Mouse (Mus musculus): ENCODE measurements around the gene Pgam2.

The Pgam2 gene

DNA sequence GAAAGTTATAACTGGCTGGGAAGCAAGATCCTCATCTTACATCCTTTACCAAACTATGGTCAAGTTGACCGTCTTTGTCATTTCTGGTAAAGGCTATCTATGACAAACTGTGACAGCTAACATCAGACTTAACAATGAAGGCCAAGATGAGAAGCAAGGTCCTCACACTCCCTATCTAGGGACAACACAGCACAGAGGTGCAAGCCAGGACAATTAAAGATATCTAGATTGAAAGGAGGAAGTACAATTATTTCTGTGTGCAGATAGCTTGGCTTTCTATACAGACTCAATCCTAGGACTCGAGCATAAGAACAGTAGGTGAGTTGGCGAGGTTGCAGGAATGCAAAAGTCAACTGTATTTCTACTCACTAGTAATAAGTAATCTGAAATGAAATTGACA, 2.2 kb upstream of the Pgam2 start:
- no peak for DNase-seq (ENCODE audit: low spot score)

DNA sequence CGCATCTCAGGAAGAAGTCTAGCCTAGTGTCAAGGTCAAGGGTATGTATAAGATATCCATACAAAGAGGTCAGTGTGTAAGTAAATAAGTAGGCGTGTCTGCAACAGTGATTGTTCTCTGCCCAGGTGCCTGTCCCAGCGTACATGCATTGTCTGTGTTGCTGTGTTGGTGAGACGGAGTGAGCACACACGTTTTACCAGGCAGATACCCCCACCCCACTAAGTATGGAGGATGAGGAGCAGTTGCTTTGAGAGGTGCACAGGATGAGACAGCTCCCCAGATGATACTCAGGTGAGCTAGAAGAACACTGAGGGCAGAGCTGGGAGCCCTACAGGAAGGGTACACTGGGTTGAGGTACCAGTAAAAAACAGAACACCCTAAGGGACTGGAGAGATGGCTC, 641 bp upstream of the Pgam2 start:
- DNase-seq (ENCODE audit: low spot score), result no peak

DNA sequence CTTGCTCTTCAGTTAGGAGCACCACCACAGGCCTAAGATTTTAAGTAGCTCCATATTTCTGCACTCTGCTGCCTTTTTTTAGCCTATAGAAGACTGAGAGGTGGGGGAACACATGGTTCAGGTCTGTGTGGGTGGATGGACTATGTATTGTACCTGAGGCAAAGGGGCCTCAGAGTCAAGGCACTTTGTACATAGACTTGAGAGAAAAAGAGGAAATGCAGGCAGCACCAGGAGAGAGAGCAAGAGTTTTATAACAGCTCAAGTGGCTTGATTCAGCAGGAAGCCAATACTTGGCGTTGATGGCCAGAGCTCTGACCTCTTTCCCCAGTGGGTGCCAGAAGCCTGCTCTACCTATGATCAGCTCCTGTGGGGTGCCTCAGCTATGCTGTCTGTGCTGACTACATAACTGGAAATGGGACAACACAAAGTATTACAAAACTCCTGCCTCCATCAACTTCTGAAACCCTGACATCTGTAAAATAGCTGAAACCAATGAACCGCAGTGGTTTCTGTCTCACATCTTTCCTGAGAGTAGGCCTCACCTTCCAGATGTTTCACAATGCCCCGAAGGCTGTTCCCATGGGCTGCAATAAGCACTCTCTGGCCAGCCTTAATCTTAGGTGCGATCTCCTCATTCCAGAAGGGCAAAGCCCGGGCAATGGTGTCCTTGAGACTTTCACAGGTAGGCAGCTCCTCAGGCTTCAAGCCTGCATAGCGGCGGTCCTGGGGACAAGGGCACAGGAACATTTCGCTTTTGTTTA, 896 bp downstream of the Pgam2 start:
- DNase-seq (ENCODE audit: low spot score), result no peak

- no peak for DNase-seq (ENCODE audit: low spot score)
Observed at GRCm38 (mm10) chr11:5802005-5802404, 1.5 kb downstream of the Pgam2 start.

DNA sequence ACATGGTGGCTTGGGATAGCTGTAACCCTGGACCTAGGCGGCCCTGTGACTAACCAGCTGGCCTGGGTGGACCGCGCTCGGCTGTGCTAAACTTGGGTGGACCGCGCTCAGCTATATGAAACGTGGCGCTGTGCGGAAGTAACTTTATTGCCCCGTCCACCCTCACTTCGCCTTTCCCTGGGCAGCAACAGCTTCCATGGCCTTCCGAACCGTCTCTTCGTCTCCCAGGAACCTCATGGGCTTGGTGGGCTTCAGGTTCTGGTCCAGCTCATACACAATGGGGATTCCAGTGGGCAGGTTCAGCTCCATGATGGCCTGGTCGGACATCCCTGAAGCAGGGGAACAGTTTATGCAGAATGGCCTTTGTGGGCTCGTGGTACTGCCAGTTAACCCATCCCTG, 2.0 kb downstream of the Pgam2 start:
- no peak for DNase-seq (ENCODE audit: low spot score)

DNA sequence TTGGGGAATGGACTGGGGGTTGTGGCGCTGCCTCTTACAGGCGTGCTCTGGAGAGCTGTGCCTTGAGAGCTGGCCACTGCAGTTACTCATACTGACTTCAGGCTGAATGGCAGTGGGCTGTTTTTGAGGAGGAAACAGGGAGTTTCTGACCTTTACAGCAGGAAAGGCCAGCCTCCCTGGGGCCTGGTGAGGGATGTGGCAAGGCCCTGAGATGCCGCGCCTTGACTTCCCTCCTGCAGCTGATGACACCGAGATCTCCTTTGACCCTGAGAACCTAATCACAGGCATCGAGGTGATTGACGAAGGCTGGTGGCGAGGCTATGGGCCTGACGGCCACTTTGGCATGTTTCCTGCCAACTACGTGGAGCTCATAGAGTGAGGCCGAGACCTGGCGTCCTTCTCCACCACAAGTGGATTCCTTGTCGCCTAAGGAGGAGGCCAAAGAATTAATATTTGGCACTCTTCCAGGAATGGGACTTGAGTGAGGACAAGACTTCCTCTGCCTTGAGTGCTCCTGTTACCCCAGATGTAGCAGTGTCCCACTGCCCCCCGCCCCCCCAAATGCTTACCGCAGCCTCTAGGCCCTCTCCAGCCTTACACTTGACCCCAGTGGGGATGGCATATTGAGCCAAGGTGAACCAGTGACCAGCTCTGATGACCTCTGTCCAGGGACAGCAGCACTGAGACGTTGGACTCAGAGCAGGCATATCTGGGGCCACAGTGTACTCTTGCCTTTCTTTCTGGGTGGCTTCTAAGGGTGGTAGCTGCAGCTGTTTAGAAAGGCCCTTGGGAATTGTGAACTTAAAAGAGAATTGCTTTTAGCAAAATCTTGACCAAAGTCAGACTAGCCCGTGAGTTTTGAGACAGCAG, 3.7 kb downstream of the Pgam2 start:
- DNase-seq (ENCODE audit: low spot score), result no peak

DNA sequence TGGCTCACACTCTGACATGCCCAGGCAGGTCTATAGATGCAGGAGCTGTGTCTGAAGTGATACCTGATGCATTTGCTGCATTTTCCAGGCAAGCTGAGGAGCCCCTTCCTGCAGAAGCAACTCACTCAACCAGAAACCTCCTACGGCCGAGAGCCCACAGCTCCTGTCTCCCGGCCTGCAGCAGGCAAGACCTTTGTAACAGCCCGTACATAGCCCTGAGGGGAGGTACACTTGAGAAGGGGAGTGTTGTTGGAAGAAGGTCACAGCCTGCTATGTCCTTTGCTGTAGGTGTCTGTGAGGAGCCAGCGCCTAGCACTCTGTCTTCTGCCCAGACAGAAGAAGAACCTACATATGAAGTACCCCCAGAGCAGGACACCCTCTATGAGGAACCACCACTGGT, 5.6 kb downstream of the Pgam2 start:
- no peak for DNase-seq (ENCODE audit: low spot score)

GRCm38 (mm10) chr11:5797371-5797770, 6.2 kb downstream of the Pgam2 start:
- no peak for DNase-seq (ENCODE audit: low spot score)

DNA sequence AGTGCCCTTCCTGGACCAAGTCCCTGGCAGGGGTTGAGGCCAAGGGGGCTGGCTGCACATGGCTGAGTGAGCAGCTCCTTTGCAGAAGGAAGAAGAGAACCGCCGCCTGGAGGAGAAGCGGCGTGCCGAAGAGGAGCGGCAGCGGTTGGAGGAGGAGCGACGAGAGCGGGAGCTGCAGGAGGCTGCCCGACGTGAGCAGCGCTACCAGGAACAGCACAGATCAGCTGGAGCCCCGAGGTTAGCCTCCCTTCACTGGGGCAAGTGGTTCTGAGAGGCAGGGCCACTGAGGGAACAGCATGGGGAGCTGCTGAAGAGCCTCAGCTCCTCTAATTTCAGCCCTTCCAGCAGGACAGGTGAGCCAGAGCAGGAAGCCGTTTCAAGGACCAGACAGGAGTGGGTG, 6.6 kb downstream of the Pgam2 start:
- DNase-seq (ENCODE audit: low spot score), result no peak

DNA sequence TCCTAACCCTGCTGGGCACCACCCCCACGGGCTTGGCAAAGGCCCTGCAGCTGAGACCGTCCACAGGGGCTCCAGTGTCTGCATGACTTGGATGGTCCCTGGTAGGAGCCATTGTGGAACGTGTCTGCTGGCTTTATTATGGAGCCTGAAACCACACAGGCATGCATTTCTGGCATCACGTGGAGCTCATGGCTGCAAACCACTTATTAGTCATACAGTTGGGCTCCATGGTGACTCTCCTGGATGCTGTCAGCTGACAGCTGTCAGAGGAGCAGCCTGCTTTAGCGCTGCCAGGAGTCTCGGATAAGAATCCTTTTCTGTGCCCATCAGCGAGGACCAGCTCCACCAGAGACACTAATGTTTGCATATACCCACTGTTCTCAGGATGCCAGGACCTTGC, 7.8 kb downstream of the Pgam2 start:
- DNase-seq (ENCODE audit: low spot score), result no peak

DNA sequence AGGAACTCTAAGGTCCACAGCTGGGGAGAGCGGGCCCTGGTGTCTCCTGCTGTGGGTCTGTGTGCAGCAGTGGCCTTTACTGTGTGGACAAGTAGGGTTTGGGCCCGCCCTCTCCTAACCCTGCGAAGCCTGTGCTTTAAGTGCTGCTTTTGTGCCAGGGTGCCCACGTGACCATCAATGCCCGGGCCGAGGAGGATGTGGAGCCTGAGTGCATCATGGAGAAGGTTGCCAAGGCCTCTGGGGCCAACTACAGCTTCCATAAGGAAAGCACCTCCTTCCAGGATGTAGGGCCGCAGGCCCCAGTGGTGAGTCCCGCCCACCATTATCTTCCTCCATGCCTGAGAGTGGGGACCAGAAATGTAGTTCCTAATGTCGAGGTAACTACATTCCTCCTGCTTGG, 8.2 kb downstream of the Pgam2 start:
- DNase-seq (ENCODE audit: low spot score), result no peak

GRCm38 (mm10) chr11:5790431-5790830, 13.1 kb downstream of the Pgam2 start:
- no peak for DNase-seq (ENCODE audit: low spot score)

DNA sequence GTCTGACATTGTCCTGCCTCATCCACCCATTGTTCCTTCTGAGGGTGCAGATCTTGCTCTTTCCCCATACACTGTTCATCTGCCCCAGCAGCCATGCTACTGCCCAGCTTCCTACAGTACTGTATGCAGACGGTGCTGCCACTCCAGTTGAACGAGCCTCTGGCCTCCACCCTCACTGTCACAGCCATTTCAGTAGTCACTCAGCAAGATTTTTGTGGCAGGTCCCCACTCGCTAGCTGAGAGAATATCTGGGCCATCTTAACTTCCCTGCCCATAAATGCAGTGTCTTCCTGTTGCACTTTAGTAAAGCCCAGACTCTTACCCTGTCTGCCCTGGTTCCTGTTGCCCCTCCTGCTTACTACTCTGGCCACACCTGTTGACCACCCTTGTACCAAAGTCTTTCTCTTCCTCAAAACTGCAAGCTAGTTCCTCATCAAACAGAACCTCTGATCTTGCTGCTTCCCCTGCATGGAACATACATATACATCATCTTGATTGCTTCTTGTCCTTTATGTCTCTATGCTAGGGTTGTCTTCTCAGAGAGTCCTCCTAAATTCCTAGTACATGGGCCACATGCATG, 13.7 kb downstream of the Pgam2 start:
- no peak for DNase-seq (ENCODE audit: low spot score)

DNA sequence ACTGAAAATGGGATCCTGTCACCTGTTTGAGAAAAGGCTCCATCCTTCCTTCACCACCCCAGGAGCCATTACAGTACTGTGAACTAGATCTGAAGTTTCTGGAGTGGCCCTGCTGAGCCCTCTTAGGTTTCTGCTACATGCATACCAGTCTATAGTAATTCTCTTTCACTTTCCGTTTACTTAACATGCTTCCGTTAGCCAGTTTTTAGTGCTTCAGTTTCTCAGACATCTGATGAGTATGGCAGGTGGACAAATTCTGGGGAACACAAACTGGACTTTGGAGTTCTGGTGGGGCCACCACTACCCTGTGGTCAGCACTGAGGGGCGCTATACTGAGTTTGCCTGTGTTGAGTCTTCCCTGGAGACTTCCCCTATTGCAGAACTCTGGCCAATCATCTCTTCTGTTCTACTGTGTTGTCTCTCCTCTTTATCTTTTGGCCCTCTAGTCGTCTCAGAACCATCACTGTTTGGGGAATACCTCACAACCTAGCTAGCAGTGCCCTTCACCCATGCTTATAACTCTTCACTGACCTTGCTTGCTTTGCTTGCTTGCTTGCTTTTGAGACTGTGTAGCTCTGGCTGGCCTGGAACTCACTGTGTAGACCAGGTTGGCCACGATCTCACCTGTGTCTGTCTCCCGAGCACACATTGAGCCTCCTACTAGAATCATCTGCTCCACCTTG, 14.3 kb downstream of the Pgam2 start:
- DNase-seq (ENCODE audit: low spot score), result no peak

DNA sequence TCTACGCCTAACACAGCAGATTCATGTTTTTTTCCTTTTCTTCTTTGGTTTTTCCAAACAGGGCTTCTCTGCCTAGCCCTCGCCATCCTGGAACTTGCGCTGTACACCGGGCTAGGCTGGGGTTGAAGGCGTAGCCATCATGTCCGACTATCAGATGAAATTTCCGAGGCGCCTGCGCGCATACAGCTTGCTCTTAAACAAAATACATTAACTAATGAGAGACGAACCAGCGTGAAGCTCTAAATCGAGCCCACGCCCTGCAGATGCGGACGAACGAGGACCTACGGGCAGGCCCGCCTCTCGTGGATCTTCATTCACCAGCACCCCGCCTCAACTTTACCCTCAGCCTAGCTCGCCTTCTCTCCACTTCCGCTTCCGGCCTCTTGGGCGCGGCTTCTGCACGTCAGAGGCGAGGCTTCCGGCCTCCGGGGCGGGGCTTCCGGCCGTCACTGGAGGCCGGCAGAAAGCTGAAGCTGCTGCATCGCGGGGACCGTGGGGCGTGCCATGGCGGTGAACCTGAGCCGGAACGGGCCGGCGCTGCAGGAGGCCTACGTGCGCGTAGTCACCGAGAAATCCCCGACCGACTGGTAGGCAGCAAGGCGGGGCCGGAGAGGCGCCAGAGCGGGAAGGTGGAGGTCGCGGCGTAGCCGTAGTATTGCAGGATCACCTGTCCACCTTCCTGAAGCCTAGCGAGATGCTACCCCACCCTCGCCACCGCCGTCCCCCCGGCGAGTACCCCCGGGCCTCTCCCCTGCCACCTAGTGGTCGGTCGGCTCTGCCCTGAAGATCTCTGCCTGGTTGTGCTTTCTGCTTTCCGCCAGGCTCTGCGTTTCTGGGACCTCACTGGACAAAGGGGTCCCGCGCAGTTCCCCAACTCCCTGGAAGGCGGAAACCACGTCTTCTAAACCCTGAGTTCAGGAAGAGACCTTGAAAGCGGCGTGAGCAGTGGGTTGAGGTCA, 15.2 kb downstream of the Pgam2 start, which contains the start of gene Dbnl:
TSS of gene Dbnl (plus strand) at position 433 of the 959 bp plus-strand sequence.
- peak; percentile 84 for DNase-seq (ENCODE audit: low spot score)

- DNase-seq (ENCODE audit: low spot score), result no peak
Observed at GRCm38 (mm10) chr11:5787671-5788055, 15.9 kb downstream of the Pgam2 start.

- DNase-seq (ENCODE audit: low spot score), result no peak
Observed at GRCm38 (mm10) chr11:5785732-5786131, 17.8 kb downstream of the Pgam2 start.

DNA sequence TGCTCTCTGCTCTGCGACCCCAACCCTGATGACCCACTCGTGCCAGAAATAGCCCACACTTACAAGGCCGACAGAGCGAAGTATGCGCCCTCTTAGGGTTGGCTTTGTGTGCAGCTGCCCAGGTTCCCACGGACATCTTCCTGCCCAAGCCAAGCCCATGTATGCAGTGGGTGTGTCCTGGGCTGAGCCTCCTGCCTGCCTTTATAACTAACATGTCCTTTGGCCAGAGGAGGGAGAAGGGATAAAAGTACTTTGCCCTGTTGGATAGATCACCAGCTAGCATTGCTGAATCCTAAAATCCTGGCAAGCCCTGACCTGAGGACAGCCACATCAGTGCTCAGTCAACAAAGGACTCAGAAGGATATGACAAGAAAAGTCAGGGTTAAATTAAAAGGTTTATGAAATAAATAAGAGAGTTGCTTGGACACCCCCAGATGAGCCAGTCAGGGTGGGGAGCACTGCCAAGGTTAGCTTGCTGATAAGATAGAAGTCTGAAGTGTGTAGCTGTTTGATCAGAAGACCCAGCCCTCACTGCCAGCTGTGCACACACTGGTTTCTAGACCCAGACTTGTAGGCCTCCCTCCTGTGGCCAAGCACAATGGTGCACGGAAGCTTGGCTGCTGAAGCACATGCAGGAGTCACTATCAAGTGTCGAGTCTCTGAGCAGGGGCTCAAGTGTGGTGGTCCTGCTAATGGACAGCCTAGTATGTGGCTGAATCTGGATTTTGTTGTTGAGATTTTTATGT, 21.2 kb downstream of the Pgam2 start:
- no peak for DNase-seq (ENCODE audit: low spot score)

- no peak for DNase-seq (ENCODE audit: low spot score)
Observed at GRCm38 (mm10) chr11:5780035-5780499, 23.5 kb downstream of the Pgam2 start.

GRCm38 (mm10) chr11:5778481-5778880, 25.1 kb downstream of the Pgam2 start:
- DNase-seq (ENCODE audit: low spot score), result no peak

Data from ovary, postnatal 10 days (tissue).